Mouse (Mus musculus): Measurements from ENCODE around the gene Map2k2. TPM values are rescaled to one million over a fixed set of nuclear protein-coding genes. Genes with fewer than 3 reads are reported as not detected.
A peak's percentile ranks its signal among the peaks of the same experiment; 100 is the strongest.
"Not testable (repeated sequence)": the region's sequence is repeated elsewhere in the genome, so short reads cannot be mapped to it uniquely, and the experiment has no call there.

Gene Map2k2
- polyA plus RNA-seq (2011; ENCODE audit: insufficient read length, low read depth, missing spikeins): 61.3 and 69.6 TPM in 2 replicates

DNA sequence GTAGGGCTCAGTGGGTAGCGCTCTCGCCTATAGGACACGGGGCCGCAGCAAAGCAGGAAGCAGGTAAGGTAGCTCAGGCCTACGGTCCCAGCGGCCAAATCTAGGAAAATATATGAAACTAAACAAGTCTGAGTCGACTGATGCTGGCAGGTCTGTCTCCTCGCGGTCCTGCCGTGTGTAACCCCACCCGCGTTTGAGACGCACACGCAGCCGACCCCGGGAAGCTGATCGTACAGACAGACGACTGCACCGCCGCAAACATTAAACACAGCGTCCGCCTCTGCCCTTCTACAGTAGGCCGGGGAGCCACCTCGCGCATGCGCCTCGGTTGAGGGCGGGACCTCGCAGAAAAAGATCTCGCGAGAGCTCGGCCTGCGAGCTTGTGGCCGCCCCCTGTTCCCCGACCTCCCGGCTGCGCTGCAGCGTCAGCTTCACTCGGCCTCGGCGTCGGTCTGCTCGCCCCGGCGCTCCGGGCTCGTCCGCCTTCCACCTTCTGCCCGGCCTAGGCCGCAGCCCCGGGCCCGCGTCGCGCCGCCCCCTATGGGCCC, at the start of gene Map2k2:
Gene Map2k2 (plus strand): TSS at position 351 of the 548 bp plus-strand sequence.
- H3K4me3 ChIP-seq (ENCODE audit: insufficient read depth, low read length): peak within 1 kb of the TSS; percentile 59
- H3K27ac ChIP-seq (ENCODE audit: insufficient read depth, low read length): peak within 1 kb of the TSS; percentile 85
- TF ChIP-seq CTCF (IDR thresholded peaks at IDR 0.05; ENCODE audit: borderline replicate concordance, insufficient read depth, low read length) (no peak), POLR2A (IDR thresholded peaks at IDR 0.05; ENCODE audit: low read depth, low read length) (peak; percentile 97)
- no peaks in the 10 kb centered on the region for H3K4me1 ChIP-seq (ENCODE audit: control insufficient read depth, insufficient read depth, low read length)

DNA sequence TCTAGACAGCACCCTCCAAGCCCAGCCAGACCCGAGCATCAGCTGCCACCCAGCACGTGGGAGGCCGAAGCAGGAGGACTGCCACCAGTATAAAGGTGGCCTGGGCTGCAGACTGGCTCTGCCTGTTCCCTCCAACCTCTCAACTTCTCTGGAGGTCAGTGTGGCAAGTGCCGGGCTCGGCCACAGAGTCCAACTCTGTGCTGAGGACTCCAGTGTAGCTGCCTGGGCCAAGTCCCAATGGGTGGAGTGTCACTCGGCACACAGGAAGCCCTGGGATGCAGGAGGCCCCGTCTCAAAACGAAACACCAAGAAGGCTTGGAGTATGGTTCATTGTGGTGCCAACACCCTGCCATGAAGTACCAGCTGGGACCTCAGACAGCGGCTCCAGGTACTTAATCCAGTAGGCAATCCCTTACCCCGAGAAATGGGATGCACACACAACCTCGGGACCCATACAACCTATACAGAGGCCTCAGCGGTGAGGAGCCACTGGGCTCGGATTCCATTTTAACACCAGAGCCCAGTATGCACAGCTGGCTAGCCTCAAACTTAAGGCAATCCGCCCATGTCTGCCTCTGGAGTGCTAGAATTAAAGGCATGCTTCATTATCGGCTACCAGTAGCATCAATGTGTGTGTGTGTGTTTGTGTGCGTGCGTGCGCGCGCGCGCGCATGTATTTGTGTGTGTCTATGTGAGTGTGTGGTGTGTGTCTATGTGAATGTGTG, 48.1 kb upstream of the Map2k2 start:
- no peak overlapping the region for H3K27ac ChIP-seq (ENCODE audit: insufficient read depth, low read length)
- H3K4me3 ChIP-seq (ENCODE audit: insufficient read depth, low read length): no peak overlapping the region
- no peak for TF ChIP-seq POLR2A (IDR thresholded peaks at IDR 0.05; ENCODE audit: low read depth, low read length)
- no peak for TF ChIP-seq CTCF (IDR thresholded peaks at IDR 0.05; ENCODE audit: borderline replicate concordance, insufficient read depth, low read length)
- H3K4me1 ChIP-seq (ENCODE audit: control insufficient read depth, insufficient read depth, low read length): no peaks in the 10 kb centered on the region; the same call in 1 of the 2 replicates

DNA sequence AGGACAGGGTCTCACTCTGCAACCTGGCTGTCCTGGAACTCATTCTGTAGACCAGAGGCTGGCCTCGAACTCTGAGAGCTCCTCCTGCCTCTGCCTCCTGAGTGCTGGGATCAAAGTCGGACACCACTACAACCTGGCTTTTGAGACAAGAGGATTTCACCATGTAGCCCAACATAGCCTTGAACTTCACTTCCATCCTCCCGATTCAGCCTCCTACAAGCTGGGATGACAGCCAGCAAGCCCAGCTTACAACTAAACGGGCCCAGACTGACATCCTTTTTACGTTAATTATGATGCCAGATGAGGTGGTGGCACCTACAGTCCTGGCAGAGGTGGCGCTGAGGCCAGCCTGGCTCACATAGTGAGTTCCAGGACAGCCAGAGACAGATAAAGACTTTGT, 46.8 kb upstream of the Map2k2 start:
- TF ChIP-seq CTCF (IDR thresholded peaks at IDR 0.05; ENCODE audit: borderline replicate concordance, insufficient read depth, low read length) (no peak), POLR2A (IDR thresholded peaks at IDR 0.05; ENCODE audit: low read depth, low read length) (no peak)
- Histone ChIP-seq H3K4me1 (ENCODE audit: control insufficient read depth, insufficient read depth, low read length) (no peaks in the 10 kb centered on the region; the same call in 1 of the 2 replicates), H3K4me3 (ENCODE audit: insufficient read depth, low read length) (peak overlapping the region; percentile 80)

DNA sequence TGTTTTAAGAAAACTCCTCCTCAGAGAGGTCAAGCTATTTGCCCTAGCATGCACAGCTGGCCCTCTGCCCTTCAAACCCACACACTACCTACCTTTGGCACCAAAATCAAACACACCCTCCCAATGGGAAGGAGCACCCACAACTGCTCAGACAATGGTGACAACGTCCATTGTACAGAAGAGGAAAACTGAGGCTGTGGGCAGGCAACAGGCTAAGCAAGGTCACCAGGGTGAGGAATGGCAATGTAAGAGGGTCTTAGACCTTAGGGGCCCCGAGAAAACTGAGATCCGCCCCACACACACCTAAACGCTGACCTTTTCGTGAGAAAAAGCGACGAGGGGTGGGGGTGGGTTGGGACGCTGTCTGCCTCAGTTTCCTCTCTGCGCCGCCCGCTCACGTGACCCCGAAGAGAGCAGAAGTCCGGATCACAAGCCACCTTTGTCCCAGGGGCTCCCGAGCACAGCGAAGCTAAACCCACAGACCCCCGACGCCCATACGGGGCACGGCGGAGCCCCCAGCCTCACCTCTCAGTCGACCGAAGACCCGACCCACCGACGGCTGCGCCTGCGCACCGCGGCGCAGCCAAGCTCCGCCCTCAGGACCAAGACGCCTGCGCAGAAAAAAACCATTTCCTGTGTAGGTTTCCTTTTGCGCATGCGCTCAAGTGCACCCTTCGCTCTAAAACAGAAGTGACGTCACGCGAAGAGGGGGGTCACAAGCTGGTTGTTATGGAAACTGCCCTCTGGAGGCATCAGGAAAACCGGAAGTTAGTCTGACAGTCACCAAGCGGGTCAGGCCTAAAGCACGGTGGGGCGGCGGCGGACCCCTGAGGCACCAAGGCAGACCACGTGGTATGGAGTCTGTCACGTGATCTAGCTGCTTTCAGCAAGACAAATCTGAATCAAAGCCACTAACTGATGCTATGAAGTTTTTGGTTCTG, 45.8 kb upstream of the Map2k2 start, which contains the start of gene Sgta:
Gene Sgta (minus strand): TSS at position 579 of the 941 bp plus-strand sequence.
- H3K27ac ChIP-seq (ENCODE audit: insufficient read depth, low read length): no peak within 1 kb of the TSS

More for the DNA sequence above, 46.8 kb upstream of the Map2k2 start:
- H3K27ac ChIP-seq (ENCODE audit: insufficient read depth, low read length): no peak overlapping the region

DNA sequence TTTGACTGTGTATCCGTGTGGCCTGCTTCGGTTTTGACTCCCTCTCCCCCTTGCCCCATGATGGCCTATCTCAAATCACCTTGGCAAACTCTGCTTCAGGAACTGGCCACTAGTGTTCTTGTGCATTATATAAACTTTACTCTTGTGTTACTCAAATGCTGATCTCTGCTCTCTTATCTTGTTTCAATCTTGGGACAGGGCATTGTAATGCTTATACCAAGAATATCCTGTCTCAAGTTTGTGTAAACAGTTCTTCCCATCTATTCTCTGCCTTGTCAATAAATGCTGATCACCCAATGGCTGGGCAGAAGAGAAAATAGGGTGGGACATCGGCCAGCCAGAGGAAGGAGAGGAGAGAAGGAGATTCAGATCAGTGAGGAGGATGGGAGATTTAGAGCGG, 43.0 kb upstream of the Map2k2 start:
- Histone ChIP-seq H3K4me1 (ENCODE audit: control insufficient read depth, insufficient read depth, low read length) (no peaks in the 10 kb centered on the region; the same call in 1 of the 2 replicates), H3K27ac (ENCODE audit: insufficient read depth, low read length) (no peak overlapping the region), H3K4me3 (ENCODE audit: insufficient read depth, low read length) (no peak overlapping the region)
- TF ChIP-seq POLR2A (IDR thresholded peaks at IDR 0.05; ENCODE audit: low read depth, low read length) (no peak), CTCF (IDR thresholded peaks at IDR 0.05; ENCODE audit: borderline replicate concordance, insufficient read depth, low read length) (no peak)

More for the DNA sequence above, 45.8 kb upstream of the Map2k2 start, which contains the start of gene Sgta:
- Histone ChIP-seq H3K4me3 (ENCODE audit: insufficient read depth, low read length) (peak within 1 kb of the TSS; percentile 80), H3K4me1 (ENCODE audit: control insufficient read depth, insufficient read depth, low read length) (no peaks in the 10 kb centered on the region; the same call in 1 of the 2 replicates)
- TF ChIP-seq POLR2A (IDR thresholded peaks at IDR 0.05; ENCODE audit: low read depth, low read length): peak; percentile 53
- no peak for TF ChIP-seq CTCF (IDR thresholded peaks at IDR 0.05; ENCODE audit: borderline replicate concordance, insufficient read depth, low read length)

DNA sequence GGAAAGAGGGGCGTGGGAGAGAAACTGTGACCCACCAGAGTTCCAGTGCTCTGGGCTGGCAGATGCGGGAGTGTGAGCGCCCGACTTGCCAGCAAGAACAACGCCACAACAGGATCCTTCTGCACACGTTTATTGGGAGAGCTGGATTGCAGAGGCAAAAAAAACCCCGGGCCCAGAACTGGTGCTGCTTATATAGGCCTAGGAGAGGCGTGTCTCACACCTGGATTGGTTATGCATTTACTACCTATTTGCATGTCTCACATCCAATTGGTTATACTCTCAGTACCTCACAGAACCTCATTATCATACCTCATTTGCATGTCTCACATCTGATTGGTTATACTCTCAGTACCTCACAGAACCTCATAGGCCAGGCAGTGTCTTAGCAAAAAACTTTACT, 41.2 kb upstream of the Map2k2 start:
- not testable (repeated sequence) for H3K27ac ChIP-seq (ENCODE audit: insufficient read depth, low read length)

DNA sequence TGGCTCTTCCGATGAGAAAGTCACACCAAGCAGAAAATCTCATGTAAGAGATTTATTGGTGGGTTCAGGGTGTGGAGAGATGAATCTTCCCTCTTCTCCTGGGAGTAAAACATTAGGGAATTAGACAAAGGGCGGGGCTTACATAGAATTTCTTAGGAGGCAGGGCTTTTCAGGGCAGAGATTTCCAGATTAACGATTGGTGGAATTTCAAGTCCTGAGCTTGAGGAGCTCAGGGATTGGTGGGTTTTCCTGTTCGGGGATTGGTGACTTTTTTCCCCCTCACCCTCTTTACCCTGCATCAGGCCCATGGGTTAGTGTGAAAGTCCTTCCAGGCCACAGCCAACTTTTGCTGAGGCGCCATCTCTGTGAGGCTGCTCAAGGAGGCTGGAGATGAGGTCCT, 37.0 kb upstream of the Map2k2 start:
- Histone ChIP-seq H3K27ac (ENCODE audit: insufficient read depth, low read length) (no peak overlapping the region), H3K4me1 (ENCODE audit: control insufficient read depth, insufficient read depth, low read length) (0 out of 2 replicates have a peak, but pooled peaks cover 2% of the 10 kb centered on the region), H3K4me3 (ENCODE audit: insufficient read depth, low read length) (no peak overlapping the region)
- TF ChIP-seq CTCF (IDR thresholded peaks at IDR 0.05; ENCODE audit: borderline replicate concordance, insufficient read depth, low read length): no peak
- TF ChIP-seq POLR2A (IDR thresholded peaks at IDR 0.05; ENCODE audit: low read depth, low read length): no peak

More for the DNA sequence above, 41.2 kb upstream of the Map2k2 start:
- not testable (repeated sequence) for H3K4me3 ChIP-seq (ENCODE audit: insufficient read depth, low read length); H3K4me1 ChIP-seq (ENCODE audit: control insufficient read depth, insufficient read depth, low read length)

DNA sequence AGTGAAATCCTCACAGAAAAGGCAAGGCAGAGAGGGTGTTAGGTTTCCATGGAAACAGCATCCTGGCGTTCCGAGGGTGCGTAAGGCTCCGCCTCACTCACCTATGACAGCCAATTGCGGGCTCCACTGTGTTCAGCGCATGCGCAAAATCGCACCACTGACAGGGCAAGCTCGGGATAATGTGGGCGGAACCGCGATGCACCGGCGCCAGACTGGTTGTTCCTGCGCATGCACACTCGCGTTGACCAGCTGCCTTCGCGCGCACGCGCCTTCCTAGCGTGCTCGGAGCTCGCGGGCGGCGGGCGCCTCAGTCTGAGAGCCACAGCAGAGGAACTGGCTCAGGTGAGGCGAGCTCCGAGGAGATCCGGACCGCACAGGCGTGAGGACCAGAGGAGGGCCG, 35.9 kb upstream of the Map2k2 start, which contains the start of gene Thop1:
Gene Thop1 (plus strand): TSS at position 200 of the 400 bp plus-strand sequence.
- Histone ChIP-seq H3K4me3 (ENCODE audit: insufficient read depth, low read length) (peak within 1 kb of the TSS; percentile 63), H3K27ac (ENCODE audit: insufficient read depth, low read length) (no peak within 1 kb of the TSS), H3K4me1 (ENCODE audit: control insufficient read depth, insufficient read depth, low read length) (0 out of 2 replicates have a peak, but pooled peaks cover 2% of the 10 kb centered on the region)
- TF ChIP-seq CTCF (IDR thresholded peaks at IDR 0.05; ENCODE audit: borderline replicate concordance, insufficient read depth, low read length) (no peak), POLR2A (IDR thresholded peaks at IDR 0.05; ENCODE audit: low read depth, low read length) (peak; percentile 88)

DNA sequence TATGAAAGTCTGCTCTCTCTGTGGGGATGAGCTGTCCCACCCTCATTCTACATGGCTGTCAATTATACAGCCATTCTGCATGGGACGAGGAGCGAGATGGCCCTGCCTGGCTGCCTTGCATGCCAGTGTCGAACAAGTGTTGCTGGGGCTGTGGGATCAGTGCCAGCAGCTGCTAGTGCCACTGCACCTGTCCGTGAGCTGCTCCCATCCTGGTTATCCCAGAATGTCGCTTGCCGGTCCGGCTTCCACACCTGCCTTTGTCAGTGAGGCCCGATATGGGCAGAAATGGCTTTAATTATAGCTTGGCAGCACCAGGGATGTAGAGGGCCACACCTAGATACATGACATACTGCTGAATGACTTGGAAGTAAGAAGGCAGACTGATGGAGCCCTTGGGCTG, 33.4 kb upstream of the Map2k2 start:
- Histone ChIP-seq H3K27ac (ENCODE audit: insufficient read depth, low read length) (no peak overlapping the region), H3K4me3 (ENCODE audit: insufficient read depth, low read length) (no peak overlapping the region), H3K4me1 (ENCODE audit: control insufficient read depth, insufficient read depth, low read length) (0 out of 2 replicates have a peak, but pooled peaks cover 2% of the 10 kb centered on the region)
- TF ChIP-seq POLR2A (IDR thresholded peaks at IDR 0.05; ENCODE audit: low read depth, low read length) (no peak), CTCF (IDR thresholded peaks at IDR 0.05; ENCODE audit: borderline replicate concordance, insufficient read depth, low read length) (no peak)
